Mouse (Mus musculus) liver (tissue): ENCODE measurements around the gene Samd13.

Experiments used
- DNase-seq: peaks from one replicate; pipeline ENCODE4 v3.0.0-alpha.2; 2020; ENCODE audit warnings: mixed read lengths

The Samd13 gene

DNA sequence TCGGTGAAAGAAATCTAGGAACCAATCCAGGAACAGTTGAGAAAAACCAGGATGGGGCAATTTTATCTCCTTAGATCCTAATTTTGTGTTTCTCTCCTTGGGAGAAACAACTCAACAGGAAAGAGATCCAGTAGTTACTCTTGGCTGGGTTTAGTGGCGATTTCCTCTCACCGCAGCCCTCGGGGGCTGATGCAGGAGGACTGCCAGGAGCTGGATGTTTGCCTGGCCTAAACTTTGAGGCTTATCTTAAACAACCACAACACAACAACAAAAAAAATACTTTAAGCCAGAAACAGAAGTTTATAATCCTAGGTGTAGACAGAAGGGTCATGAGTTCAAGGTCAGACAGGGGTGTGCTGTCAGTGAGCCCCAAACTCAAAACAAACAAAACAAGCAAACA, 73.6 kb downstream of the Samd13 start:
- no peak for DNase-seq

GRCm38 (mm10) chr3:146611261-146611660, 74.1 kb downstream of the Samd13 start:
- no peak for DNase-seq

DNA sequence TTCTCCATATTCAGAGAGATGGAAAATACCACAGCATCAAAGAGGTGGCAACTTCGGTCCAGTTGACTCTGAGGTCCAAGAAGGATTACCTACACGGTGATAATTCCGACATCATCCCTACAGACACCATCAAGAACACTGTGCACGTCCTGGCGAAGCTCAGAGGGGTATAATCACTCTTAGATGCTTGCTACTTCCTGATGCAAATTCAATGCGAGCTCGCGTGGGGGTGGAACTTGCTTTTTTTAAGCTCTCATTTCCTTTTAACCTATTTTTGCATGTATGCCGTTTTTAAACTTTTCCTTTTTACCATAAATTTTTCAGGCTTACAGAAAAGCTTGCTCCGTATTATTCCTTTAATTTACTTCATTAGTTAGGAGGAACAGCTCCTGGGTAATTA, 75.1 kb downstream of the Samd13 start:
- no peak for DNase-seq

DNA sequence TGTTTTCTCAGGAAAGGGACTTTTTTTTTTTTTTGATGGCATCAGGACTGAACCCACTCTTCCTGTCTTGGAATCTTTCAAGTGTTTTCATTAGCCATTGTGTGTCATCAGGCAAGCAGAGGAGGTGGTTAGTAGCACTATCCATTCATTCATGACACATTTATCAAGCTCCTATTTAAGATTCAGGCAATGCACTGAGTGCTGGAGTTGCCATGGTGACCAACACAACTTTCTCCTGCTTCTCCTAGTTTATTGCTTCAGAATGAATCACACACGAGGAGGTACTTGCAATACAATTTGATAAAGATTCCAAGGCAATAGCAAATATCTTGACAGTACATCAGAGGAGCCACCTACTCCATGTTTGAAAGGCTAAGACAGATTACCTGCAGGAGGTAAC, 78.0 kb downstream of the Samd13 start:
- no peak for DNase-seq

DNA sequence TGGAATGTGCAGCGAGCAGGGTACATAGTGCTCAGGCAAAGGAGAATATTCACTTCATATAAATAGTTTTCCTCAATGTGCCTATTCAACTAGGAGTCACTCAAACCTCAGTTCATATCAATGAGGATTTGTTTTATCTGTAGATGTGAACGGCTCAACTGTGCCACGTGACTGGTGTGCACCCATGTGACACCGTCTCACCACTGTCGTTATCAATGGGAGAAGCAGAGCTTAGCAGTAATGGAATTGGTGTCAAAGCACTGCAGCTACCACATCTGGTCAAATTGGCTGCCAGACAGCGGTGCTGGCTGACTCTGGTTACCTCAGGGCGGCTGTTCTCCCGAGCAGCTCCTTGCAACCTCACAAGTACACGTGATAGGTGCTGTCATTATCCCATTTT, 80.7 kb downstream of the Samd13 start:
- DNase-seq, result no peak

DNA sequence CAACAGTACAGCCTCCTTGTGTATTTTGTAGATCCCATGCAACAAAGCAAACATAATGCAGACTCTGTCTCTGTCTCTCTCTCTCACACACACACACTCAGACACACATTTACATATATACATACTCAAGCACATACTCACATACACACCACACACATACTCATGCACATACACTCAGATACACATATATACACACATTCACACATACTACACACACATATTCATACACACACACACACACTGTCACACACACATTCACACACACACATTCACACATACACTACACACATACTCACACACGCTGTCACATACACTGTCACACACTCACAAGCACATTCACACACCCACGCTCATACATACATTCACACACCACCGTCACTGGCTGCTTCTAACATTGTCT, 82.9 kb downstream of the Samd13 start:
- DNase-seq, result no peak

- no peak for DNase-seq
Measured at GRCm38 (mm10) chr3:146601205-146601604, 84.2 kb downstream of the Samd13 start.

GRCm38 (mm10) chr3:146599198-146599900, 86.0 kb downstream of the Samd13 start:
- DNase-seq, result no peak

- no peak for DNase-seq
Measured at GRCm38 (mm10) chr3:146598411-146598810, 87.0 kb downstream of the Samd13 start.

DNA sequence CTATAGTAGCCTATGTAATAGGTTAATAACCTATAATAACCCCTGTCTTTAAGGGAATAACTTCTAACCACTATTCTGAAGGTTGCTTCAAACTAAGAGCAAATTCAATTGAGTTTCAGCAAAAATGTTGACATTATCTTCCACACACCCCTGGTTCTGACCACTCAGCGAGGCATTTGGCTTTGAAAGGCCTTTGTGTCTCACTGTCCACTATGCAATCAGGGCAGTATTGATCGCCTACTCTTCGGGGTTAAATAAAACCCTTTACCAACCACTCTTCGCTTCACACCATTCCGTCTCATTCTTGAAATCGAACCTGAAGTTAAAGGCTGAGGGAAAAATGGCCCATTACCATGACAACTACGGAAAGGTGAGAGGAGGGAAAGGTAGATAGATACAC, 88.5 kb downstream of the Samd13 start:
- DNase-seq, result no peak

DNA sequence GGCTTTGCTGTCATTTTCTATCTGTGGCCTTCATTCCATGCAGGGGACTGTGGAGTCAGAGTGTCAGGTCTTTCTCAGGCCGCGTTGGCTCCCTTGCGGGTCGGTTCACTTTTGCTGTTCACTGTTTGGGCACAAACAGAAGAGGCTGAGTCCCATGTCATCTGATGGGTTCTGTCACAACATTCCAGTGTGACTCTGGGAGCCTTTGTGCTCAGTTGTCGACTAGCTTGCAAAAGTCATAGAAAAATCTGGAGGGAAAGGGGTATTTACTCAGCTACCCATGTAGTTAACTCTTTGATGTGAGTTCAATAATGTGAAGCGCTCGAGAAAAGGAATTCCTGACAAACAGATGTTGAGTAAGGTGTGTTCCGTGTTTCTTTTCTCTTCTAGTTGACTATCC, 89.0 kb downstream of the Samd13 start:
- no peak for DNase-seq

DNA sequence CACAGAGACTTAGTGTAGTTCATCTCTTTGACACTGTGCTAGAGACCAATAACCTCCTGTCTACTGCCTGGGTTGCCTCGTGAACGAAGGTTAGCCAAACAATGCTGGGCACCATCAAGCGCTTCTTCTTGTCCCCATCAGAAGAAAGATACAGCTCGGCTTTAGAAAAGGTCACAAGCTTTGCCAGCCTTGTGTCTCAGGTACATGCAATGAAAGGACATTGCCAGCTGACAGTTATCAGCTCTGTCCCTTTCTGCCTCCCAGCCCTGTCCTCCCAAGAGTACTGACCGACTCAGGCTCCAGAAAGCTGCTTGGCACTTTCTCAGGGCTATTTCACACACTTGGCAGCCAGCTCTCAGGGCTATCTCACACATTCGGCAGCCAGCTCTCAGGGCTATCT, 90.0 kb downstream of the Samd13 start:
- no peak for DNase-seq
